Mouse (Mus musculus) gastrocnemius, postnatal 25 days (tissue): ENCODE measurements around the gene Syn2. TPM values are rescaled to one million over a fixed set of nuclear protein-coding genes. Genes with fewer than 3 reads are reported as not detected.

ENCODE experiments used
- DNase-seq: peaks from one replicate; pipeline ENCODE4 v3.0.0; 2022
- microRNA-seq, 2 experiments: library from miRNA; unstranded; fragments of <30 nt; microRNA quantifications; one replicate each; pipeline ENCODE4 v1.2.0; 2021; ENCODE audit warnings: borderline replicate concordance in 2 of 2
- total RNA-seq, 2 experiments: library from RNA; stranded (reverse); gene quantifications; 1 replicate in 1 of 2; 2 replicates in 1 of 2; pipeline ENCODE4 v1.2.3; 2021

Syn2 gene
- total RNA-seq, 2 experiments from 2014 or later: 1.8 to 2.7 TPM

- no peak for DNase-seq
These were observed 157.1 kb downstream of the Syn2 start for GRCm38 (mm10) chr6:115291823-115292222.

GRCm38 (mm10) chr6:115292621-115293020, 157.9 kb downstream of the Syn2 start:
- no peak for DNase-seq

- DNase-seq: no peak
These were observed 159.2 kb downstream of the Syn2 start for GRCm38 (mm10) chr6:115293877-115294276.

GRCm38 (mm10) chr6:115307134-115307533, 172.4 kb downstream of the Syn2 start:
- DNase-seq: no peak

GRCm38 (mm10) chr6:115312780-115313179, 178.1 kb downstream of the Syn2 start:
- DNase-seq: no peak

- no peak for DNase-seq
These were observed 178.6 kb downstream of the Syn2 start for GRCm38 (mm10) chr6:115313235-115313738.

GRCm38 (mm10) chr6:115313910-115314309, 179.2 kb downstream of the Syn2 start:
- DNase-seq: no peak

- DNase-seq: no peak
These were observed 181.1 kb downstream of the Syn2 start for GRCm38 (mm10) chr6:115315770-115316169.

GRCm38 (mm10) chr6:115316811-115317221, 182.1 kb downstream of the Syn2 start:
- no peak for DNase-seq

GRCm38 (mm10) chr6:115318811-115319210, 184.1 kb downstream of the Syn2 start:
- no peak for DNase-seq

GRCm38 (mm10) chr6:115319686-115320085, 185.0 kb downstream of the Syn2 start:
- no peak for DNase-seq

- DNase-seq: no peak
These were observed 186.4 kb downstream of the Syn2 start for GRCm38 (mm10) chr6:115320927-115321714.

- DNase-seq: no peak
These were observed 187.2 kb downstream of the Syn2 start for GRCm38 (mm10) chr6:115321883-115322351.

GRCm38 (mm10) chr6:115322956-115323355, 188.3 kb downstream of the Syn2 start:
- DNase-seq: no peak

GRCm38 (mm10) chr6:115330964-115331363, 196.3 kb downstream of the Syn2 start:
- no peak for DNase-seq

Small RNAs within 50 kb of the gene (microRNA-seq; reads per million reads assigned to microRNA genes)
- 0 reads per million in 2 experiments for gene Gm24767

Other genes with a start within 250 kb of the Syn2 start
- gene Vgll4, start 164.9 kb upstream of the Syn2 start, total RNA-seq: 10 to 100 TPM; 13.3 to 13.9 TPM
- gene Tamm41, start 97.0 kb upstream of the Syn2 start, total RNA-seq: 1 to 10 TPM; 7.2 to 7.9 TPM
- gene Gm17482, start 92.4 kb downstream of the Syn2 start, total RNA-seq: not detected
- gene Timp4, start 117.3 kb downstream of the Syn2 start, total RNA-seq: 10 to 100 TPM; 21.8 to 23.9 TPM
- 1 to 10 TPM; 1.8 to 9.2 TPM for gene Pparg, start 226.0 kb downstream of the Syn2 start, total RNA-seq